Mouse (Mus musculus): Measurements from ENCODE around the gene Dennd5b.

DNA sequence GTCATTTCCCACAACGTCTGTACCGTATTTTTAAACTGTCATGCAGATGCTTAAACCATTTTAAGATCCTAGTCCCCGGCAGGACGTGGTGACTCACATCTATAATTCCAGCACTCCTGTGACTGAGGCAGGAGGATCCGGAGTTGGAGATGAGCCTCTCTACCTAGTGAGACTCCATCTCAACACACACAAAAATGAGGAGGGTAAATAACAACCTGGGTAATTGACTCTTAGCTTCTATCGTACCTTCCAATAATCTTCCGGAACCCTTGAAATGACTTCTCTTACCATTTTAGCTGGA, 413 bp upstream of the Dennd5b start:
- TF ChIP-seq POLR2A (IDR thresholded peaks at IDR 0.05; ENCODE audit: extremely low read depth, insufficient read depth, low read length) (no peak), CTCF (IDR thresholded peaks at IDR 0.05; ENCODE audit: low read depth, low read length) (no peak)
